Mouse (Mus musculus) inflammation-experienced regulatory T-cells, adult 6 months (primary cell): Measurements from ENCODE around the gene Hoxb7. TPM values are rescaled to one million over a fixed set of nuclear protein-coding genes. Genes with fewer than 3 reads are reported as not detected.

Experiments used
- ATAC-seq: one replicate; pipeline ENCODE4 v1.8.0; 2017
- polyA plus RNA-seq, 3 experiments: library from polyadenylated mRNA; unstranded; fragments of 100-300 nt; shearing (Covaris generic); gene quantifications; one replicate each; pipeline ENCODE4 v1.2.1; 2017

Hoxb7 gene
- polyA plus RNA-seq, 3 experiments from 2014 or later: not detected

GRCm38 (mm10) chr11:96301837-96302236 is 15.4 kb downstream of the Hoxb7 start:
- ATAC-seq: no peak

- ATAC-seq: no peak
Observed at GRCm38 (mm10) chr11:96302381-96303150, 16.1 kb downstream of the Hoxb7 start.

GRCm38 (mm10) chr11:96303151-96304099 is 17.0 kb downstream of the Hoxb7 start, which contains the start of gene Hoxb5:
Hoxb5 (plus strand) TSS chr11:96303336.
- ATAC-seq: peak; percentile 77

- ATAC-seq: no peak
Observed at GRCm38 (mm10) chr11:96304381-96305195, 18.2 kb downstream of the Hoxb7 start.

GRCm38 (mm10) chr11:96305505-96306182 is 19.2 kb downstream of the Hoxb7 start:
- ATAC-seq: no peak

GRCm38 (mm10) chr11:96306183-96306907 is 19.9 kb downstream of the Hoxb7 start:
- ATAC-seq: no peak

GRCm38 (mm10) chr11:96306908-96307269 is 20.5 kb downstream of the Hoxb7 start:
- ATAC-seq: no peak

GRCm38 (mm10) chr11:96308763-96309162 is 22.3 kb downstream of the Hoxb7 start:
- no peak for ATAC-seq

- no peak for ATAC-seq
Observed at GRCm38 (mm10) chr11:96309288-96309687, 22.9 kb downstream of the Hoxb7 start.

- ATAC-seq: no peak
Observed at GRCm38 (mm10) chr11:96310183-96310938, 23.9 kb downstream of the Hoxb7 start.

GRCm38 (mm10) chr11:96311097-96311496 is 24.7 kb downstream of the Hoxb7 start:
- peak; percentile 30 for ATAC-seq

GRCm38 (mm10) chr11:96311520-96312417 is 25.3 kb downstream of the Hoxb7 start:
- peak; percentile 80 for ATAC-seq

GRCm38 (mm10) chr11:96313134-96313533 is 26.7 kb downstream of the Hoxb7 start:
- no peak for ATAC-seq

GRCm38 (mm10) chr11:96313806-96314428 is 27.5 kb downstream of the Hoxb7 start:
- ATAC-seq: no peak

GRCm38 (mm10) chr11:96314671-96315343 is 28.4 kb downstream of the Hoxb7 start:
- peak; percentile 5 for ATAC-seq

- no peak for ATAC-seq
Observed at GRCm38 (mm10) chr11:96315344-96315681, 28.9 kb downstream of the Hoxb7 start.

GRCm38 (mm10) chr11:96316696-96317607 is 30.5 kb downstream of the Hoxb7 start:
- no peak for ATAC-seq
